Mouse (Mus musculus) heart, postnatal 36 days (tissue): ENCODE results near the gene Il12rb2. TPM values are rescaled to one million over a fixed set of nuclear protein-coding genes. Genes with fewer than 3 reads are reported as not detected.

Experiments used
- DNase-seq, 2 experiments: peaks; one replicate each; pipeline ENCODE4 v3.0.0; 2021 to 2022
- intact Hi-C: fragments of 180-260 bp; cut with DNase I; formaldehyde crosslinking; loops from one replicate; pipeline ENCODE4 v1.15.1; 2025
- total RNA-seq, 2 experiments: library from RNA; stranded (reverse); gene quantifications; 2 replicates each; pipeline ENCODE4 v1.2.3; 2021

The Il12rb2 gene
- total RNA-seq, 2 experiments from 2014 or later, result 0.14 TPM

- intact Hi-C loops, result no loop called here
These were observed 77.2 kb downstream of the Il12rb2 start for GRCm38 (mm10) chr6:67298742-67299141.

GRCm38 (mm10) chr6:67296126-67296525 lies 79.9 kb downstream of the Il12rb2 start:
- no peak for DNase-seq
- intact Hi-C loops, result no loop called here

More at GRCm38 (mm10) chr6:67298742-67299141, 77.2 kb downstream of the Il12rb2 start:
- no peak for DNase-seq

GRCm38 (mm10) chr6:67292042-67292623 lies 83.9 kb downstream of the Il12rb2 start:
- intact Hi-C loops, result no loop called here
- DNase-seq, result no peak

- intact Hi-C loops, result no loop called here
- no peak for DNase-seq
These were observed 93.1 kb downstream of the Il12rb2 start for GRCm38 (mm10) chr6:67282897-67283296.

GRCm38 (mm10) chr6:67281614-67282197 lies 94.3 kb downstream of the Il12rb2 start:
- no peak for DNase-seq
- intact Hi-C loops, result no loop called here

GRCm38 (mm10) chr6:67277944-67278343 lies 98.0 kb downstream of the Il12rb2 start:
- no peak for DNase-seq
- intact Hi-C loops, result no loop called here

GRCm38 (mm10) chr6:67269459-67269858 lies 106.5 kb downstream of the Il12rb2 start:
- intact Hi-C loops, result loop anchor here (2.0 to 10.0 kb wide), 5 partner anchors 102 to 735 kb away; partner anchors contain the start of genes Gadd45a, Gng12 and Mad2l1
- no peak for DNase-seq

GRCm38 (mm10) chr6:67268983-67269382 lies 107.0 kb downstream of the Il12rb2 start:
- intact Hi-C loops, result loop anchor here (2.0 to 10.0 kb wide), 5 partner anchors 102 to 734 kb away; partner anchors contain the start of genes Gadd45a, Gng12 and Mad2l1

GRCm38 (mm10) chr6:67268245-67268612 lies 107.8 kb downstream of the Il12rb2 start:
- intact Hi-C loops, result loop anchor here (2.0 to 10.0 kb wide), 5 partner anchors 101 to 733 kb away; partner anchors contain the start of genes Gadd45a, Gng12 and Mad2l1
- DNase-seq, result no peak

More at GRCm38 (mm10) chr6:67268983-67269382, 107.0 kb downstream of the Il12rb2 start:
- DNase-seq, result no peak

GRCm38 (mm10) chr6:67267408-67268244 lies 108.4 kb downstream of the Il12rb2 start:
- intact Hi-C loops, result loop anchor here (2.0 to 10.0 kb wide), 6 partner anchors 39 to 733 kb away; partner anchors contain the start of genes Gadd45a, Gng12 and Mad2l1
- peak; percentile 19 to 30 for DNase-seq

GRCm38 (mm10) chr6:67266664-67267407 lies 109.2 kb downstream of the Il12rb2 start:
- DNase-seq, result peak; percentile 91
- intact Hi-C loops, result loop anchor here (2.0 to 10.0 kb wide), 5 partner anchors 38 to 732 kb away; partner anchors contain the start of genes Gadd45a and Mad2l1

- DNase-seq, result no peak
- intact Hi-C loops, result loop anchor here (2.0 to 10.0 kb wide), 5 partner anchors 37 to 731 kb away; partner anchors contain the start of genes Gadd45a and Mad2l1
These were observed 109.8 kb downstream of the Il12rb2 start for GRCm38 (mm10) chr6:67266159-67266657.

- DNase-seq, result no peak
- intact Hi-C loops, result loop anchor here (5.0 to 10.0 kb wide), 4 partner anchors 98 to 730 kb away; partner anchors contain the start of genes Gadd45a and Mad2l1
These were observed 111.1 kb downstream of the Il12rb2 start for GRCm38 (mm10) chr6:67264935-67265334.

- intact Hi-C loops, result no loop called here
- DNase-seq, result no peak
These were observed 124.9 kb downstream of the Il12rb2 start for GRCm38 (mm10) chr6:67251095-67251494.

GRCm38 (mm10) chr6:67244451-67244850 lies 131.5 kb downstream of the Il12rb2 start:
- intact Hi-C loops, result no loop called here
- no peak for DNase-seq

GRCm38 (mm10) chr6:67243765-67244420 lies 132.1 kb downstream of the Il12rb2 start:
- intact Hi-C loops, result no loop called here
- DNase-seq, result no peak
